Mouse (Mus musculus): ENCODE data around the gene Pygm. TPM values are rescaled to one million over a fixed set of nuclear protein-coding genes. Genes with fewer than 3 reads are reported as not detected.

Gene Pygm
- polyA plus RNA-seq, 1 experiment = not detected

DNA sequence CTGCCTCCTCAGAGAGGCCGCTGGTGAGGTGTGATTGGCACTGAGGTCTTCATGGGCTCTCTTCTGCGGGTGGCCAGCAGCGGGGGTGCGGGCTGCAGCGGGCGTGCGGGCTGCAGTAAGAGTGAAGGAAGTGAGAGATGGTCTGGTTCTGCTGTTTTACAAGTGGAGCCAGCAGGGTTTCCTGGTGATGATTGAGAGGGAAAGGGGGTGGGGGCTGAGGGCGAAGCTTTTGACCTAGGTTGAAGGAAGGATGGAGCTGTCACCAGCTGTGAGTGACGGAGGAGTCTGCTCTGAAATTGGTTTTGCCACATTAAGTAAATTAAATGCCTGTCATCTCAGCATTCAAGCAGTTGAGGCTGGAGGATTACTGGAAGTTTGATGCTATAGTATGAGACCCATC is 35.5 kb upstream of the Pygm start:
- H3K4me3 ChIP-seq (ENCODE audit: insufficient read depth, low read depth, low read length) = no peak overlapping the region
- WGBS = 85% methylated on average over 9 of the region's 9 CpGs
- H3K27ac ChIP-seq (ENCODE audit: insufficient read depth, low read depth, low read length) = no peak overlapping the region
- TF ChIP-seq POLR2A (IDR thresholded peaks at IDR 0.05; ENCODE audit: insufficient read depth, low read depth, low read length) (no peak), CTCF (IDR thresholded peaks at IDR 0.05; ENCODE audit: insufficient read depth, low read depth, low read length) (no peak)
- peaks cover 5% of the 10 kb centered on the region; the same call in 1 of the 2 replicates for H3K4me1 ChIP-seq (ENCODE audit: control insufficient read depth, insufficient read depth, low read length)

DNA sequence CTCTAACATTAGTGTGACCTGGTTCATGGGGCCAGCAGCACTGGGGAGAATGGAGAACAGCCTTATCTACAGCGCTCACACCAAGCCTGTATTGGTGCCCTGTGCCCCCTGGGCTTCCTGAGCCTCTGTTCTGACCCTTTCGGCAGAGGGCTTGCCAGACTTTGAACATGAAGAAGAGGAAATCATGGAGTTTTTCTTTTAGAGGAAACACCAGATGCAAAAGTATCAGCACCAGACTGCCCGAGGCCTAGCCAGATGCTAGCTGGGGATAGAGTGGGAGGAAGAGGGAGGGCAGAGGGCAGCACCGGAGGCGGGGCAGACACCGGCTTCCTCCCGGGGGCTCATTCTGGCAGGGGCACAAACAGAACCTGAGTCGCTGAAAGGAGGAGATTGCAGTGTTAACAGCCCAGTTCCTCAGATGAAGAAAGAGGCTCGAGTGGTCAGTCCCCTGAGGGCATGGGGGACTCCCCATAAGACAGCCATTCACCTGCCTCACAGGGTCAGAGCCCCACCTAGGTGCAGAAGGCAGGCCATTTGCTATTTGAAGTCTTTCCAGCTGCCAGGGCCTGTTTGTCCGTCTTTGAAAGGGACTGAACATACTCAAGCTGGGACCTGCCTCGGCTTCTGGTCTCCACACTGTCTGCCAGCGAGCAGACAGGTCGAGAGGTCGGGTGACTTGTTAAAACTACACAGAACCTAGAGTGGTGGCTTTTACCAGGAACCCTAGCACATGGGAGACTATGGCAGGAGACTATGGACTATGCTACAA is 34.8 kb upstream of the Pygm start:
- 55% methylated on average over 14 of the region's 14 CpGs for WGBS
- Histone ChIP-seq H3K27ac (ENCODE audit: insufficient read depth, low read depth, low read length) (no peak overlapping the region), H3K4me1 (ENCODE audit: control insufficient read depth, insufficient read depth, low read length) (peaks cover 5% of the 10 kb centered on the region; the same call in 1 of the 2 replicates), H3K4me3 (ENCODE audit: insufficient read depth, low read depth, low read length) (no peak overlapping the region)
- TF ChIP-seq POLR2A (IDR thresholded peaks at IDR 0.05; ENCODE audit: insufficient read depth, low read depth, low read length) (no peak), CTCF (IDR thresholded peaks at IDR 0.05; ENCODE audit: insufficient read depth, low read depth, low read length) (no peak)

DNA sequence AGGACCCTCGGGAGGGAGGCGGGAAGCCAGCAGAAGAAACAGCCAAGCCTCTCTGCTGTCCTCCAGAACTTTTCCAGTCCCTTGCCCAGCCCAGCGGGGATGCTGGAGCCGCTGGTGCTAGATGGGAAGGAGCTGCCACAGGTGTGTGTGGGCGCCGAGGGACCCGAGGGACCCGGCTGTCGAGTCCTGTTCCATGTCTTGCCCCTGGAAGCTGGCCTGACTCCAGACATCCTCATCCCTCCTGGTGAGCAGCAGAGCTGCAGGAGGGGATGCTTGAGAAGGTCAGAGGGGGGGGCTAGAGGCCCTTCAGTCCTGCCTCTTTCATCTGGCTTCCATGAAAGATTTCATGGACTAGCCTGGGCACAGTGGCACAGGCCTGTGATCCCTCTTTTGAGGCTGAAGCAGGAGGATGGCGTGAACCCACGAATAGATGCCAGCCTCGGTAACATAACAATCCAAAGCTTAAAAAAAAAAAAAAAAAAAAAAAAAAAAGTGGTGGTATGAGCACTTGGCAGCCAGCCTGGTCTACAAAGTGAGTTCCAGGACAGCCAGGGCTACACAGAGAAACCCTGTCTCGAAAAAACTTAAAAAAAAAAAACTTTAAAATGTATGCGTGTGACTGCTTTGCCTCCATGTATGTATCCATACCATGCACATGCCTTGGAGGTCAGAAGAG is 32.6 kb upstream of the Pygm start:
- TF ChIP-seq CTCF (IDR thresholded peaks at IDR 0.05; ENCODE audit: insufficient read depth, low read depth, low read length) (no peak), POLR2A (IDR thresholded peaks at IDR 0.05; ENCODE audit: insufficient read depth, low read depth, low read length) (no peak)
- Histone ChIP-seq H3K27ac (ENCODE audit: insufficient read depth, low read depth, low read length) (no peak overlapping the region), H3K4me3 (ENCODE audit: insufficient read depth, low read depth, low read length) (no peak overlapping the region), H3K4me1 (ENCODE audit: control insufficient read depth, insufficient read depth, low read length) (peaks cover 5% of the 10 kb centered on the region; the same call in 1 of the 2 replicates)
- 58% methylated on average over 14 of the region's 14 CpGs for whole genome bisulfite sequencing

DNA sequence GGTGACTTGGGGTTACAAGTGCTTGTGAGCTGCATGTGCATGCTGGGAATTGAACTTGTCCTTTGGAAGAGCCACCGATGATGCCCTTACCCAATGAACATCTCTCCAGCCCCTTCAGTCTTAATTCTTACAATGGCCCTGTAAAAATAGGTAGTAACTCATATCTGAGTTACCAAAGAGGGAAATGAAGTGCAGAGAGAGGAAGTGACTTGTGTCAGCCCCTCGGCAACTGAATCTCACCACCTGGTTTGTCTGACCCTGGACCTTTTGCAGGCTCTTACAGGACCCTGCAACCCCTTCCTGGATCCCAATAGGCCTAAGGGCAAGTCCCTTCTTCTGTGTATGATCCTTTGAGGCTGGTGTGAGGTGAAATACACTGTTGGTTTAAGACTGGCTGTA is 32.1 kb upstream of the Pygm start:
- no peak for TF ChIP-seq CTCF (IDR thresholded peaks at IDR 0.05; ENCODE audit: insufficient read depth, low read depth, low read length)
- no peak for TF ChIP-seq POLR2A (IDR thresholded peaks at IDR 0.05; ENCODE audit: insufficient read depth, low read depth, low read length)
- WGBS = 89% methylated on average over 2 of the region's 2 CpGs

DNA sequence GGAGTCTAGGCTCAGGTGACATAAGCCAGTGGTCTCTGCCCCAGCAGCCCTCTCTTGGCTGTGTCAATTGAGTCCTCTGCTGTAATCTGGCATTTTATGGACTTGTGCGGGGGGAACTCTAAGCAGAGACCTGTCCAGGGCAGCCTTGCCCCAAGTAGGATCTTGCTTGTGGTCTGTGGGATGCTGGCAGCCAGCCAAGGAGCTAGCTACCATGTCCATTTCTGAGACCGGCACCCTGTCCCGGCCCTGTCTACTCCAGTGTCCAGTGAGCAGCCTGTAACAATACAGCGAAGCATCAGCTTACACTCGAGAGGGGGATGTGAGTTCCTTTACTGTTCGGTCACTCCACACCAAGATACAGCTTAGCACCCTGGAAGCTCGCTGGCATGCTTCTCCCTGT is 30.2 kb upstream of the Pygm start:
- peaks cover 5% of the 10 kb centered on the region; the same call in 1 of the 2 replicates for H3K4me1 ChIP-seq (ENCODE audit: control insufficient read depth, insufficient read depth, low read length)
- H3K4me3 ChIP-seq (ENCODE audit: insufficient read depth, low read depth, low read length) = no peak overlapping the region
- 78% methylated on average over 7 of the region's 7 CpGs for WGBS
- no peak overlapping the region for H3K27ac ChIP-seq (ENCODE audit: insufficient read depth, low read depth, low read length)
- TF ChIP-seq POLR2A (IDR thresholded peaks at IDR 0.05; ENCODE audit: insufficient read depth, low read depth, low read length) (no peak), CTCF (IDR thresholded peaks at IDR 0.05; ENCODE audit: insufficient read depth, low read depth, low read length) (no peak)

More for the DNA sequence above, 32.1 kb upstream of the Pygm start:
- Histone ChIP-seq H3K4me3 (ENCODE audit: insufficient read depth, low read depth, low read length) (no peak overlapping the region), H3K4me1 (ENCODE audit: control insufficient read depth, insufficient read depth, low read length) (peaks cover 5% of the 10 kb centered on the region; the same call in 1 of the 2 replicates), H3K27ac (ENCODE audit: insufficient read depth, low read depth, low read length) (no peak overlapping the region)

DNA sequence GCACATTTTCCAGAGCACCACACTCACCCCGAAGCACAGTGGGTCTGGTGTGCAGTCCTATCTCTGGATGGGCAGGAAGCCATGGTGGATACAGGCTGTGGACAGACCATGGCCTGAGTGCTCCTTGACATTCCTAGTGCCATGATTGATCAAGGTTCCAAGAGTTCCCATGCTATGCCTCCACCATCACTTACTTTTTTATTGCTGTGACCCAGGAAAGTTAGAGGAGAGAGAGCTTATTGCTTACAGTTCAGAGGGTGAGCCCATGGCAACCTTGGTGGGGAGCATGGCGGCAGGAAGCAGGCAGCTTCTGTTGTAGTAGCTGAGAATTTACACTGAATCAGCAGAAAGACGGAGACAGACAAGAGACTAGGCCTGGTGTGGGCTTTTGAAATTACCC is 22.9 kb upstream of the Pygm start:
- no peak overlapping the region for H3K4me3 ChIP-seq (ENCODE audit: insufficient read depth, low read depth, low read length)
- TF ChIP-seq POLR2A (IDR thresholded peaks at IDR 0.05; ENCODE audit: insufficient read depth, low read depth, low read length) (no peak), CTCF (IDR thresholded peaks at IDR 0.05; ENCODE audit: insufficient read depth, low read depth, low read length) (no peak)
- WGBS = 95% methylated on average over 3 of the region's 3 CpGs
- H3K4me1 ChIP-seq (ENCODE audit: control insufficient read depth, insufficient read depth, low read length) = no peaks in the 10 kb centered on the region
- no peak overlapping the region for H3K27ac ChIP-seq (ENCODE audit: insufficient read depth, low read depth, low read length)

DNA sequence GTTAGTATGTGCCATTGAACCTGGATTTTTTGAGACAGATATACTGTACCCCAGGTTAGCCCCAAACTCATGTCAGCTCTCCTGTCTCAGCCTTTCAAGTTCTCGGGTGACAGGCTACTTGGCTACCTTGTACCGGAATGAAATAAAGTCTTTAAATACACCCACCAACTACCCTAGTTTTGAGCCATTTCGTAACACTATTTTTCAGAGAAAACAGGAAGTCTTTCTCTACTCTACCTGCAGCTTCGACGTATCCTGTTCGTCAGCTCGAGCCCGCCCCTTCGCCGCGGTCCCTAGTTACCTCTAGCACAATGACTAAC is 21.1 kb upstream of the Pygm start:
- WGBS = 0% methylated on average over 11 of the region's 11 CpGs
- Histone ChIP-seq H3K4me1 (ENCODE audit: control insufficient read depth, insufficient read depth, low read length) (no peaks in the 10 kb centered on the region), H3K27ac (ENCODE audit: insufficient read depth, low read depth, low read length) (peak overlapping the region; percentile 73), H3K4me3 (ENCODE audit: insufficient read depth, low read depth, low read length) (peak overlapping the region; percentile 47)
- TF ChIP-seq CTCF (IDR thresholded peaks at IDR 0.05; ENCODE audit: insufficient read depth, low read depth, low read length) (no peak), POLR2A (IDR thresholded peaks at IDR 0.05; ENCODE audit: insufficient read depth, low read depth, low read length) (peak; percentile 35; the same call in 1 of the 2 replicates)

DNA sequence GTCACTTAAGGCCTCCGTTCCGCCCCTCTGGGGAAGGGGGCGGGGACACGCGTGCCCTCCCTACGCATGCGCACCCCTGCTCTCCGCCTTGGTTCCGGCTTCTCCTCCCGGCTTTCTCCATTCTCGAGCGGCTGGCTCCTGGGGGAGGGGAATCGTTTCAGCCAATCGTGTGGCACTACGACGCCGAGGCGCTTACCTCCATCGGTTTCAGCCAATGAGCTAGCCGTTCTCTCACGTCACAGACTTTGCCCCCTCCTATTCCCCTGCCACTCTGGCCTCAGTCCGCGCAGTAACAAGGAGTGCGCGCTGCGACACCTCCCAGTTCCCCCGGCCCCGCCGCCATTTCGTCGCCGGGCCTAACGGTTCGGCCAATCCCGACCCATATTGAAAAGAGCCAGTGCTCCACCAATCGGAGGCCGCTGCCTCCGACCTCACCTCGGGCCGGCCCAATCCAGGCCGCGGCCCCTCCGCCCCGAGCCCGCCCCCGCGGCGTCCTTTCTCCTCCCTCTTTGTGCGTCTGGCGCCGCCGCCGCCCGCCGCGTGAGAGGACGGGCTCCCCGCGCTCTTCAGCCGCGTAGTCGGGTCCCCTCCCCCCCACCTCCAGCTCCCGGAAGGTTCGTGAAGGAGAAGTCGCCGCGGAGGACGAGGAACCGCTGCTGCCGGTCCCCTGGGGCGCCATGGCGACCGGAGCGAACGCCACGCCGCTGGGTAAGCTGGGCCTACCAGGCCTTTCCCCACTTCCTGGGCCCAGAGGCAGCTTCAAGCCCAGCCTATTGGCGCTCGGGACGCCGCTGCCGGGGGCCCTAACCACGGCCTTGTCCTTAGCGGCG is 20.6 kb upstream of the Pygm start, which contains the start of gene Sf1:
TSS of gene Sf1 (plus strand) at position 280 of the 830 bp plus-strand sequence.
- Histone ChIP-seq H3K4me3 (ENCODE audit: insufficient read depth, low read depth, low read length) (peak within 1 kb of the TSS; percentile 96), H3K4me1 (ENCODE audit: control insufficient read depth, insufficient read depth, low read length) (no peaks in the 10 kb centered on the region), H3K27ac (ENCODE audit: insufficient read depth, low read depth, low read length) (peak within 1 kb of the TSS; percentile 96)
- peak; percentile 40; the same call in 1 of the 2 replicates for TF ChIP-seq POLR2A (IDR thresholded peaks at IDR 0.05; ENCODE audit: insufficient read depth, low read depth, low read length)
- no peak for TF ChIP-seq CTCF (IDR thresholded peaks at IDR 0.05; ENCODE audit: insufficient read depth, low read depth, low read length)
- WGBS = 1% methylated on average over 85 of the region's 85 CpGs

Data from olfactory bulb, adult 2 months (tissue).